Mouse (Mus musculus) skeletal muscle tissue, adult 2 months (tissue): ENCODE data around the gene Sycp3.
"Not testable (repeated sequence)": the region's sequence is repeated elsewhere in the genome, so short reads cannot be mapped to it uniquely, and the experiment has no call there.

Source experiments
- DNase-seq: peaks from one replicate; pipeline ENCODE4 v3.0.0-alpha.2; 2012; ENCODE audit warnings: low read depth, low spot score

Sycp3 gene

GRCm38 (mm10) chr10:88459502-88459992 lies at the start of gene Sycp3:
TSS of gene Sycp3 (plus strand) at chr10:88459569.
- DNase-seq = no peak

GRCm38 (mm10) chr10:88409751-88410150 lies 49.6 kb upstream of the Sycp3 start:
- DNase-seq = no peak

GRCm38 (mm10) chr10:88412290-88412995 lies 46.9 kb upstream of the Sycp3 start:
- DNase-seq = no peak

- no peak for DNase-seq
Observed at GRCm38 (mm10) chr10:88417686-88418085, 41.7 kb upstream of the Sycp3 start.

- DNase-seq = no peak
Observed at GRCm38 (mm10) chr10:88420141-88420541, 39.2 kb upstream of the Sycp3 start.

GRCm38 (mm10) chr10:88420655-88421435 lies 38.5 kb upstream of the Sycp3 start:
- no peak for DNase-seq

- peak; percentile 78 for DNase-seq
Observed at GRCm38 (mm10) chr10:88426158-88426816, 33.1 kb upstream of the Sycp3 start.

GRCm38 (mm10) chr10:88426896-88427295 lies 32.5 kb upstream of the Sycp3 start:
- no peak for DNase-seq

- no peak for DNase-seq
Observed at GRCm38 (mm10) chr10:88427998-88428397, 31.4 kb upstream of the Sycp3 start.

- peak; percentile 26 for DNase-seq
Observed at GRCm38 (mm10) chr10:88441224-88441623, 18.1 kb upstream of the Sycp3 start.

GRCm38 (mm10) chr10:88451221-88451620 lies 8.1 kb upstream of the Sycp3 start:
- peak; percentile 75 for DNase-seq

- DNase-seq = no peak
Observed at GRCm38 (mm10) chr10:88451990-88452389, 7.4 kb upstream of the Sycp3 start.

- peak; percentile 23 for DNase-seq
Observed at GRCm38 (mm10) chr10:88457816-88458215, 1.6 kb upstream of the Sycp3 start.

GRCm38 (mm10) chr10:88460122-88460820 lies 902 bp downstream of the Sycp3 start:
- DNase-seq = no peak

GRCm38 (mm10) chr10:88482866-88483265 lies 23.5 kb downstream of the Sycp3 start:
- not testable (repeated sequence) for DNase-seq

GRCm38 (mm10) chr10:88488629-88489028 lies 29.3 kb downstream of the Sycp3 start:
- DNase-seq = no peak

- no peak for DNase-seq
Observed at GRCm38 (mm10) chr10:88491632-88492031, 32.3 kb downstream of the Sycp3 start.

GRCm38 (mm10) chr10:88492658-88493057 lies 33.3 kb downstream of the Sycp3 start:
- no peak for DNase-seq

- no peak for DNase-seq
Observed at GRCm38 (mm10) chr10:88494959-88495587, 35.7 kb downstream of the Sycp3 start.

GRCm38 (mm10) chr10:88496864-88497564 lies 37.6 kb downstream of the Sycp3 start:
- no peak for DNase-seq
